Mouse (Mus musculus) liver, embryonic 16.5 days (tissue): ENCODE results near the gene Epha2. TPM values are rescaled to one million over a fixed set of nuclear protein-coding genes. Genes with fewer than 3 reads are reported as not detected.
A peak's percentile ranks its signal among the peaks of the same experiment; 100 is the strongest.

Experiments used
- ATAC-seq: fragments of 200-750 bp; cut with Nextera tagmentation; 2 replicates; pipeline ENCODE4 v1.8.0; 2017; ENCODE audit warnings: low read depth, mild to moderate bottlenecking, moderate number of reproducible peaks, moderate library complexity
- H3K27ac ChIP-seq: fragments of 300-500 bp; sonication (generic); 2 replicates; pipeline ENCODE4 v1.5.1; 2014; ENCODE audit warnings: mild to moderate bottlenecking, low read length
- H3K27me3 ChIP-seq: fragments of 300-500 bp; sonication (generic); 2 replicates; pipeline ENCODE4 v1.6.1; 2014; ENCODE audit warnings: low read depth, low read length, mixed read lengths; ENCODE audit not compliant: control insufficient read depth, insufficient read depth
- H3K36me3 ChIP-seq: fragments of 300-500 bp; sonication (generic); 2 replicates; pipeline ENCODE4 v1.6.1; 2014; ENCODE audit warnings: mild to moderate bottlenecking; ENCODE audit not compliant: control insufficient read depth, insufficient read depth
- H3K4me1 ChIP-seq: fragments of 300-500 bp; sonication (generic); 2 replicates; pipeline ENCODE4 v1.6.1; 2014; ENCODE audit warnings: low read depth, low read length, mixed read lengths; ENCODE audit not compliant: control insufficient read depth
- H3K4me2 ChIP-seq: fragments of 300-500 bp; sonication (generic); 2 replicates; pipeline ENCODE4 v1.6.1; 2014; ENCODE audit warnings: low read depth, low read length, mixed read lengths
- H3K4me3 ChIP-seq: fragments of 300-500 bp; sonication (generic); 2 replicates; pipeline ENCODE4 v1.5.1; 2014; ENCODE audit warnings: low read depth, mild to moderate bottlenecking, low read length
- H3K9ac ChIP-seq: fragments of 300-500 bp; sonication (generic); 2 replicates; pipeline ENCODE4 v1.6.1; 2014; ENCODE audit warnings: low read depth, low read length
- H3K9me3 ChIP-seq: fragments of 300-500 bp; sonication (generic); replicated peaks from 2 replicates; pipeline ENCODE4 v1.6.1; 2016; ENCODE audit warnings: low read length; ENCODE audit not compliant: control insufficient read depth
- WGBS: fragments of 180-500 bp; shearing (Covaris S2); extraction: QIAGEN DNeasy Blood & Tissue Kit; methylation state at CpG from one replicate; pipeline ENCODE4 v1.1.7; 2014; ENCODE audit not compliant: insufficient replicate concordance; 5-methylcytosine and 5-hydroxymethylcytosine counted together
- polyA plus RNA-seq: library from polyadenylated mRNA; unstranded; fragments of >200 nt; fragmentation: Nextera tagmentation; extraction: Ambion mirVana; gene quantifications from 2 replicates; pipeline ENCODE4 v1.2.1, GENCODE M21; 2015

Epha2 gene
- polyA plus RNA-seq, 1 experiment from 2014 or later = 0.53 TPM

DNA sequence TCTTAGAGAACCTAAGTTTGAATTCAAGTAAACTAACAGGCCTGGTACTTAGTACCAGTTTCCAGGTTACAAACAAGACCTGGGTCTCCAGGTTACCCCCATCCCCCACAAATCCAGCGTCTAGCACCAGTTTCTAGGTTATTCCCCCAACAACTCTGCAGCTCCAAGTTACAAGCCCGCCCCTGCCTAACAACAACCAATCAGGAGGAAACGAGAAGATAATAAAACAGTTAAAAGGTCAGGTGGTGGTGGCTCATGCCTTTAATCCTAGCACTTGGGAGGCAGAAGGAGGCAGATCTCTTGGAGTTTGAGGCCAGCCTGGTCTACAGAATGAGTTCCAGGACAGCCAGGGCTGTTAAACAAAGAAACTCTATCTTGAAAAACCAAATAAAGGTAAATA, 33.8 kb upstream of the Epha2 start:
- Histone ChIP-seq H3K9me3 (no peaks in the 10 kb centered on the region), H3K4me3 (no peak overlapping the region), H3K9ac (no peak overlapping the region), H3K4me1 (no peaks in the 10 kb centered on the region), H3K4me2 (no peak overlapping the region), H3K36me3 (no peaks in the 10 kb centered on the region), H3K27me3 (no peaks in the 10 kb centered on the region), H3K27ac (no peak overlapping the region)
- no peak for ATAC-seq
- WGBS = 57% methylated on average over 3 of the region's 3 CpGs

DNA sequence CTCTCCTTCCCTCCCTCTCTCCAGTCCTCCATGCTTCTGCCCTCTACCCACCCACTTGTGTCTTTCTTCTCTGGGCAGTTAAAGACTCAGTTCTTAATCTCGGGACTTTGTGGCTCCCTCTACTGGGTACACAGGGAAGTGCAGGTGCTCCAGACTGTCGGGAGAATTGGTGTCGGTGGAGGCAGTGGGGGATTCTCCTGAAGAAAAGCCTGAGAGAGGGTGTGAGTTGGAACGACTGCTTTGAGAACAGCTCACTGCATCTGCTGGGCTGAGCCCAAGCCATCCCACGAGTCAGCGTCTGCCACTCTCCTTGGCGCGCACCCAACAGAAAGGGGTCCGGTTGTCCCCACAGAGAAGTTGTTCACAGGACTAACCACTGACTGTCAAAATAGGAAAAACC, 33.2 kb upstream of the Epha2 start:
- Histone ChIP-seq H3K27ac (no peak overlapping the region), H3K4me2 (no peak overlapping the region), H3K36me3 (no peaks in the 10 kb centered on the region), H3K9ac (no peak overlapping the region), H3K4me1 (no peaks in the 10 kb centered on the region), H3K9me3 (no peaks in the 10 kb centered on the region), H3K4me3 (no peak overlapping the region), H3K27me3 (no peaks in the 10 kb centered on the region)
- no peak for ATAC-seq
- 39% methylated on average over 9 of the region's 9 CpGs for WGBS

DNA sequence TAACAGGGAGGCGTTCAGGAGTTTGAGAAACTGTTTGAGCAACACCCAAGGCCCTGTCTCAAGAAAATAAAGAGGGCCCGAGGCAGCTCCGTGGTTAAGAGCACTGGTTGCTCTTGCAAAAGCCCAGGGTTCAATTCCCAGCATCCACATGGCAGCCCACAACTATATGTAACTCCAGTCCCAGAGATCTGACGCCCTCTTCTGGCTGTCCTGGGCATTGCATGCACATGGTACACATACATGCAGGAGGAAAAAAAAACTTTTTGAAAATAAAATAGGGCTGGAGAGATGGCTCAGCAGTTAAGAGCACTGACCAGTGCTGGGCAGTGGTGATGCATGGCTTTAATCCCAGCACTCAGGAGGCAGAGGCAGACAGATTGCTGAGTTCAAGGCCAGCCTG, 32.7 kb upstream of the Epha2 start:
- H3K4me1 ChIP-seq = no peaks in the 10 kb centered on the region
- 43% methylated on average over 4 of the region's 4 CpGs for WGBS

DNA sequence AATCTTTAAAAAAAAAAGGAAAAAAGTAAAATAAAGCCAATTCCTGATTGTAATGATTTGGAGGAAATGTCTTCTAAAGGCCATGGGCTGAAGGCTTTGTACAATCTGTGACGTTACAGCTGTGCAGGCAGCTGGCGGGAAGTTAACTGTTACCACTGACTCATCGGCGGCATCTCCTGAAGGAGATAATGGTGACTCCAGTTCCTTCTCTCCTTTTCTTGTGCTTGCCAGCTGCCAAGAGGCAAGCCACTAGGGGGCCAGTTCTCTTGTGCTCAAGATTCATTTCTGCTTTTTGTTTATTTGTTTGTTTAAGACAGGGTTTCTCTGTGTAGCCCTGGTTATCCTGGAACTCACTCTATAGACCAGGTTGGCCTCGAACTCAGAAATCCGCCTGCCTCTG, 32.0 kb upstream of the Epha2 start:
- no peaks in the 10 kb centered on the region for H3K9me3 ChIP-seq

More for the DNA sequence above, 32.7 kb upstream of the Epha2 start:
- H3K27ac ChIP-seq = no peak overlapping the region
- H3K36me3 ChIP-seq = no peaks in the 10 kb centered on the region
- H3K4me3 ChIP-seq = no peak overlapping the region
- no peak for ATAC-seq
- no peaks in the 10 kb centered on the region for H3K27me3 ChIP-seq
- H3K9me3 ChIP-seq = no peaks in the 10 kb centered on the region
- no peak overlapping the region for H3K4me2 ChIP-seq
- H3K9ac ChIP-seq = no peak overlapping the region

DNA sequence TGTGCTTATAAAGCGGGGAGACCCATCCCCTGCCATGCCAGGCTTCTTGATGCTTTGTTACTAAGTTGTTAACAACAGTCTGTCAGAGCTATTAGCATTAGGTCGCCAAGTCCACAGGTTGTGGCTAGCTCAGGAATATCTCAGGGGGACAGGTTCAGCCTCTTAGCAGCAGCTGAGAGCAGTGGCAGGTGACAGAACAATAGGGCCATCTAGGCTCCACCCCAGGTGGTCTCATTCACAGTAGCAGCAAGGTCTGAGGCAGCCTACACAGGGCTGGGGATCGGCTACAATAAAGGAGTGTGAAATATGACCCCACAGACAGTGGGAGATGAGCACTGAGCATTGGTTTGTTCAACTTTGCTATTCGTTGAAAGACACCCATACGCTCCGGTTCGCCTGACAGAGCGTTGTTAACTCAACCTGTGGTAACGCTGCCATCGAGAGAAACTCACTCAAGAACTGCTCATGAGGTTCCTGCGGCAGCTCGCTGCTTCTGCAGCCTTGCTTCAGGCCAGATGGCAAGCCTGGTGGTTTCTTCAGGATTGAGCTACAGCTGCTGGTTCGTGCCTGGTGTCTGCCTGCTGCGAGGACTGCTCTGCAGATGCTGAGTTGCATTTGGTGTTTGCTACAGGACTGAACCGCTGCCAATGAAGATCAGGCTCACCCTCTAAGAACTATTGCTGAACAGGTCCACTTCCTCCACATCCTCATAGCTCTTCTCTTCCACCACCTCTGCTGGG, 30.7 kb upstream of the Epha2 start:
- H3K27ac ChIP-seq = no peak overlapping the region

More for the DNA sequence above, 32.0 kb upstream of the Epha2 start:
- 36% methylated on average over 6 of the region's 6 CpGs for WGBS
- Histone ChIP-seq H3K4me2 (no peak overlapping the region), H3K4me3 (no peak overlapping the region), H3K27me3 (no peaks in the 10 kb centered on the region), H3K36me3 (no peaks in the 10 kb centered on the region), H3K4me1 (no peaks in the 10 kb centered on the region), H3K9ac (no peak overlapping the region), H3K27ac (no peak overlapping the region)
- ATAC-seq = no peak

DNA sequence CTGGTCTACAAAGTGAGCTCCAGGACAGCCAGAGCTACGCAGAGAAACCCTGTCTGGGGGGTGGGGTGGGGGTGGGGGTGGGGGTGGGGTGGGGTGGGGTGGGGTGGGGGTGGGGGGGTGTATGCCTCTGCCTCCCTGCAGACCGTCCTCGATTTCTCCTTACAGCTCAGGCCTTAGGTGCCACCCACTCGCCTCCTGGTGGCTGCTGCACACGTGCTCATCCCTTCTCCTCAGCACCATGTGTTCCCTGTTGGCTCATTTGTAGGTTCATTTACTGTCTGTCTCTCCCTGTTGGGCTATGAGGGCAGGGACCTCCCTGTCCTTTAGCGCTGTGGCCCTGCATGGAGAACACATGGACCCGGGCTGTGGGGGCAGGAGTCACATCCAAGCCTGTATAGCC, 29.8 kb upstream of the Epha2 start:
- no peak for ATAC-seq
- Histone ChIP-seq H3K36me3 (no peaks in the 10 kb centered on the region), H3K4me2 (no peak overlapping the region), H3K9me3 (no peaks in the 10 kb centered on the region), H3K27ac (no peak overlapping the region), H3K4me1 (no peaks in the 10 kb centered on the region), H3K9ac (no peak overlapping the region), H3K4me3 (no peak overlapping the region), H3K27me3 (no peaks in the 10 kb centered on the region)
- WGBS = 57% methylated on average over 5 of the region's 7 CpGs

More for the DNA sequence above, 30.7 kb upstream of the Epha2 start:
- Histone ChIP-seq H3K27me3 (no peaks in the 10 kb centered on the region), H3K36me3 (no peaks in the 10 kb centered on the region), H3K4me3 (no peak overlapping the region), H3K9ac (no peak overlapping the region), H3K4me1 (no peaks in the 10 kb centered on the region), H3K4me2 (no peak overlapping the region), H3K9me3 (no peaks in the 10 kb centered on the region)
- no peak for ATAC-seq
- 64% methylated on average over 15 of the region's 15 CpGs for WGBS

DNA sequence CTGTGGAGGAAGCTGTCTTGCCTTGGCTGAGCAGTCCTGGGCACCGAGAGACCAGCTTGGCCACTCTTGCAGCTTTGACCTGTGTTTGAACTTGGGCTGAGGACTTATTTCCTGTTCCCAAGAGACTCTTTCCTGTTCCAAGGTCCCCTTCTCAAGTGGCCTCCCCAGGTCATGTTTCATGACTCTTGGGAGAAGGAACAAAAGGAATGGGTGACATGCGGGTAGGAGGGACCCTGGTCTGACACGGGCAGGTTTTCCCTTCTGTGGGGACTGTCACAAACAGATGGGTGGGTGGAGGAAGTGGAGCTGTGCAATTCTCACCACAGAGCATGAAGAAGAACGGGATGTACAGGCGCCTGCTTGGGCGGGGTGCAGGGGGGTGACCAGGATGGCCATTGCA, 29.3 kb upstream of the Epha2 start:
- H3K4me1 ChIP-seq = no peaks in the 10 kb centered on the region
- no peaks in the 10 kb centered on the region for H3K36me3 ChIP-seq
- no peak overlapping the region for H3K4me2 ChIP-seq
- H3K9me3 ChIP-seq = no peaks in the 10 kb centered on the region
- no peak overlapping the region for H3K4me3 ChIP-seq
- peak; percentile 11; the same call in 1 of the 2 replicates for ATAC-seq
- H3K27ac ChIP-seq = no peak overlapping the region
- no peaks in the 10 kb centered on the region for H3K27me3 ChIP-seq
- WGBS = 26% methylated on average over 6 of the region's 6 CpGs
- no peak overlapping the region for H3K9ac ChIP-seq

DNA sequence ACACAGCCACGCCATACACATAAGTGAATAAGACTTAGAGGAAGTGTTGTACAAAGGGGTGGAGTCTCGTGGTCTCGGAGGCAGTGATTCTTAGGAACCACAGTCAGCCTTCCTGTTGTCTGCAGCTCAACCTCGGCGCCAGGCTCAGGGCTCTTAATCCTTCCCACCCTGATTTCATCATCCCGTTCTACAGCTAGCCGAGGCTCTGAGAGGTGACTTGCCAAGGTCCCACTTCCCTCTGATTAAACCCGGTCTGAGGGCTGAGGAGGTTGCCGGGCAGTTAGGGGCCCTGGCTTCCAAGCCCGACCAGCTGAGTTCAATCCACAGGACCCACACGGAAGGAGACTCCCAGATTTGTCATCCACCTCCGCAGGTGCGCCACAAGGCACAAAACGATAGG, 28.2 kb upstream of the Epha2 start:
- H3K4me3 ChIP-seq = 0 out of 2 replicates have a peak overlapping the region, but pooled peaks have one; percentile 5
- peaks cover 5% of the 10 kb centered on the region for H3K4me1 ChIP-seq
- H3K9ac ChIP-seq = no peak overlapping the region
- peak overlapping the region; percentile 12; the same call in 1 of the 2 replicates for H3K4me2 ChIP-seq
- no peaks in the 10 kb centered on the region for H3K9me3 ChIP-seq
- 8% methylated on average over 14 of the region's 14 CpGs for WGBS
- no peaks in the 10 kb centered on the region for H3K27me3 ChIP-seq
- ATAC-seq = peak; percentile 32; the same call in 1 of the 2 replicates
- no peaks in the 10 kb centered on the region for H3K36me3 ChIP-seq
- H3K27ac ChIP-seq = 0 out of 2 replicates have a peak overlapping the region, but pooled peaks have one; percentile 50

DNA sequence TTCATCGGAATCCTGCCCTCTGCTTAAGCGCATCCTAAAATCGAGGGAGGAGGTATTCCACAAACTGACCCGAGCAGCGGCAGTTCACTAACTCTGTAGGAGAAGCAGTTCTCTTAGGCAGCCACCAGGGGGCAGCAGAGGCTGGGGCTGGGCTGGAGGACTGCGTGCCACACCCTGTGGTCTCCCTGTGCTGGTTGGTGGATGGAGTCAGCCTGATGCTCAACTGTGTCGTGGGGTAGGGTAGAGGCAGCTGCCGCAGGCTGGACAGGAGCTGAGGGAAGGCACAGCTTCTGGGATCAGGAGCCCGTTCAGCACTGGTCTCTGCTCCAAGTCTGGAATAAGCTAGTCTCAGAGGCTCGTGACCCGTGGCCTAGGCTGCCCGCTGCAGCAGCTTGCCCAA, 27.7 kb upstream of the Epha2 start:
- Histone ChIP-seq H3K4me1 (peaks cover 10% of the 10 kb centered on the region), H3K4me3 (no peak overlapping the region), H3K27me3 (no peaks in the 10 kb centered on the region), H3K9ac (no peak overlapping the region), H3K27ac (0 out of 2 replicates have a peak overlapping the region, but pooled peaks have one; percentile 50), H3K4me2 (peak overlapping the region; percentile 12; the same call in 1 of the 2 replicates), H3K9me3 (no peaks in the 10 kb centered on the region), H3K36me3 (no peaks in the 10 kb centered on the region)
- peak; percentile 58 for ATAC-seq
- WGBS = 19% methylated on average over 12 of the region's 12 CpGs
